Mouse (Mus musculus) layer of hippocampus, adult 9-10 months (tissue): ENCODE data around the gene Whrn.

Experiments used
- DNase-seq: peaks from one replicate; pipeline ENCODE4 v3.0.0; 2022; ENCODE audit warnings: low spot score

Gene Whrn

GRCm38 (mm10) chr4:63493351-63494121, 2.3 kb downstream of the Whrn start:
- DNase-seq: no peak

DNA sequence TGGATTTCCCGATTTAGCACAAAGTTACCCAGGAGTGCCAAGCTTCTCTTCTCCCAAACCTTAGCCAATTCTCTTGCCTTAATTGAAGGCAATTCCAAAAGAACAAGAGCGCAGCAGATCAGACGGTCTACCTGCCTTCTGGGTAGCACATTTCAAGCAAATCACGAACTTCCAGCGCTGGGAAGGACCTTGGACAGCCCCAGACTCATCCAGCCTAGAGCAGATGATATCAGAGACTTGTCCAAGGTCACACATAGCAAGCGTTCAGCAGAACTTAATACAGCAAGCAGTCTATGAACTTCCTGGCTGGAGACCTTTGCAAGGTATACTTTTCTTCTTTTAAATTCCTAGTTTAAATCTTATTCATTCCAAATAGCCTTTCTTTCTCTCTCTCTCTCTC, 4.3 kb downstream of the Whrn start:
- DNase-seq: no peak

GRCm38 (mm10) chr4:63490146-63490545, 5.6 kb downstream of the Whrn start:
- DNase-seq: no peak

DNA sequence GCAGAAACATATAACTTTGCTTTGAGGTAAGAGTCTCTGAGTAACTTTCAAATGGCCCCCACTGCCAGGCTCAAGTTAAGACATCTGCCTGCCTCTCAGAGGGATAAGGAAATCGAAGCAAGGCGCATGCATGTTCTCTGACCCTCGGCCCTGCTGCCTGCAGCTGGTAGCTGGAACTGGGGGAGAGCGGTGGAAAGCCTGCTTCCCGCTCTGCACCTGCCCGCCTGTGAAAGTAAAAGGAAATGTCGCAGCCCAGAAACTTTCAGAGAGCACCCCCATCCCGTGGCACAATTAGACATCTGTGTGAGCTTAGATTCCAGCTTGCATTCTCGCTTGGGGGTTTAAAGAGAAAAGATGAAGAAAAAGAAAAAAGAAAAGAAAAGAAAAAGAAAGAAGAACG, 6.1 kb downstream of the Whrn start:
- no peak for DNase-seq

DNA sequence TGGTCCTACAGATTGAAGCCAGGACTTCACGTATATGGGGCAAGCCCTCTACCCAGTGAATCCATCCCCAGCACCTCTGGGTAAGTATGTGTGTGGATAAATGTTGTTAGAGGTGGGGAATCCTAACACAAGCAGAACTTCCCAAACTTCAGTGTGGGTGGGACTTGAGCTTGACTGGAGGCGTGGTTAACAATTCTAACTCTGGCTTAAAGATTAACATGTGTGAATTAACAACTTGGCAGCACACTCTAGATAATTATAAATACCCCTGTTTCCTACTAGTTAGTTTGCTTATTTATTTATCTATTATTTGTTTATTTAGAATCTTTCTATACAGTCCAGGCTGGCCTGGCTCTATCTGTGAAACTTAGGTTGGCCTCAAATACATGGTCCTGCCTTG, 7.9 kb downstream of the Whrn start:
- no peak for DNase-seq

- DNase-seq: no peak
These were observed 8.5 kb downstream of the Whrn start for GRCm38 (mm10) chr4:63487256-63487655.

GRCm38 (mm10) chr4:63486523-63486922, 9.3 kb downstream of the Whrn start:
- no peak for DNase-seq

GRCm38 (mm10) chr4:63483741-63484140, 12.1 kb downstream of the Whrn start:
- no peak for DNase-seq

- DNase-seq: no peak
These were observed 15.0 kb downstream of the Whrn start for GRCm38 (mm10) chr4:63480845-63481167.

DNA sequence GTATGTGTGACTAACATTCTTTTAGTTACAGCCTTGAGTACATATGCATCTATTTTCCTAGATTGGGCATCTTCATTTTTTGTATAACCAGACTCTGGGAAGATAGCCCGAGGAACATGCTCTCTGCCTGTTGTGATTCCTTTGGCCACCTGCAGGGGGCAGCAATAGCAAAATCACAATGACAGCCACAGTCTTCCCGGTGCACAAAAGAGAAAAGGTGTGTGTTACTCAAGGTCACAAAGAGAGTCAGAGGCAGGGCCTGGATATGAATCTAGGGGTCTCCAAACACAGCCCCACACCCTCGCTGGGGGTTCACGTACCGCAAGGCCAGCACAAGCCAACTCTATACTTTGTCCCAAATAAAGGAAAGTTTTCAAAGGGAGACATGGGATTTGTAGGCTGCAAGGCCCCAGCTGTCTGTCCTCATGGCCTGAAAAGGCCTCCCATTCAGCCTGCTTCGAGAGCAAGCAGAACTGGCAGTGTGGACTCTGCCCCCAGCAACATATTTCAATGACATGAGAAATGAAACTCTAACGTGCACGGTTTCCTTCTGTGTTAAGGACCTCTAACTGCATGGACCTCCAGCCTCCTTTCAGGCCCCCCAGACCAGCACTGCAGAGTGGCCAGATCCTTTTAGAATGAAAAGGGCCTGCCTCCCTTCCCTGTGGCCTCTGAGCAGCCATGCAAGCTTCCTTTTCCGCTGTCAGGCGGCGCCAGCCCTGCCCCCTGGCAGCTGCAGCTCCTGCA, 15.5 kb downstream of the Whrn start:
- DNase-seq: no peak

DNA sequence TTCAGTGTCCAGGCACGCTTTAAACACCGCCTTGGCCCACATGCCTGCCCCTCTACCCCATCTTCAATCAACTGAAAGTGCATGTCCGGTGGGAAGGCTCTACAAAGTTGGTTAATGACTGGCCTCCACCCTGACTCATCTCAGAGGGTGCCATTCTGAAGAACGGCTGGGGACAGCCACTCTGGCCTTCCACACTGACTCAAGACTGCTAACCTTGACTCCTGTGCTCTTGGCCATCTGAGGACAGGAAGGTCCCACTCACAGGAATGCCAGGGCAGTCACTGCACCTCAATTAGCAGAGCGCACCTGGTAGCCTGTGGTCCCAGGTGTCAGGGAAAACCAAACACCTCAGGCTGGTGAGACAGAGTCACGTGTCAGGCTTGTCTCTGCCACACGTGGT, 17.8 kb downstream of the Whrn start:
- no peak for DNase-seq

- DNase-seq: no peak
These were observed 18.9 kb downstream of the Whrn start for GRCm38 (mm10) chr4:63476891-63477290.

DNA sequence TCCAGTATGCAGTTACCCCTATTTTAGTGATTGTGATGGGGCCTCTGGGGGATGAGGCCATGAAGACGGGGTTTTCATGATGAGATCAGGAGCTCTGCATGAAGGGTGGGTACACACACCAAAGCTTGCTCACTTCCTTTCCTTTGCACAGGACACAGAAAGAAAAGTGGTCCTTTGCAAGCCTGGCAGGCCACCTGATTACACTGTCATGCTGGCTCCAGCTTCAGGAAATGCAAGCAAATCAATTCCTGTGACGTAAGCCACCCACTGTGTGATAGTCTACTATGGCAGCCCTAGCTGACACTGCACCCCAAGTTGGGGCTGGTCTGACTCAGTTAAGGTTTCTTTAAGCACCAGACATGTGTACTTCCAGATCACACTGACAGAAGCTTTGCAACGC, 20.6 kb downstream of the Whrn start:
- DNase-seq: no peak

- DNase-seq: no peak
These were observed 21.4 kb downstream of the Whrn start for GRCm38 (mm10) chr4:63474439-63474838.

DNA sequence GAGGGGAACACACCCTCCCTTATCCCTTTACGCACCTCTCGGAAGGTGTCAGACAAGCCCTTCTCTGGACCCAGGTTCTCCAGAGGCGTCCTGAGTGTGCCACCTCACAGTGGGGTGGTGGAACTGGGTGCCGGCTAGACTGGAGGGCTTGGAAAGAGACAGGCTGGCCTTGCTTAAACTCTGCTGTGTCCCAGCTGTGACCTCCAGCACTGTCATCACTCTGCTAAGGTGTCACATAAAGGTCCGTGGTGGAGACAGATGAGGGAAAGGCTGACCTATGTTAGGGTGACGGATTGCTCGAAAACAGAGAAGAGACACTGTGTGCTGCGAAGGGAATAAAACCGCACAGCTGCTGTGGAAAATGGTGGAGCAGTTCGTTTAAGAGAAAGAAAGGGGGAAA, 28.5 kb downstream of the Whrn start:
- no peak for DNase-seq

GRCm38 (mm10) chr4:63466192-63466591, 29.6 kb downstream of the Whrn start:
- no peak for DNase-seq

DNA sequence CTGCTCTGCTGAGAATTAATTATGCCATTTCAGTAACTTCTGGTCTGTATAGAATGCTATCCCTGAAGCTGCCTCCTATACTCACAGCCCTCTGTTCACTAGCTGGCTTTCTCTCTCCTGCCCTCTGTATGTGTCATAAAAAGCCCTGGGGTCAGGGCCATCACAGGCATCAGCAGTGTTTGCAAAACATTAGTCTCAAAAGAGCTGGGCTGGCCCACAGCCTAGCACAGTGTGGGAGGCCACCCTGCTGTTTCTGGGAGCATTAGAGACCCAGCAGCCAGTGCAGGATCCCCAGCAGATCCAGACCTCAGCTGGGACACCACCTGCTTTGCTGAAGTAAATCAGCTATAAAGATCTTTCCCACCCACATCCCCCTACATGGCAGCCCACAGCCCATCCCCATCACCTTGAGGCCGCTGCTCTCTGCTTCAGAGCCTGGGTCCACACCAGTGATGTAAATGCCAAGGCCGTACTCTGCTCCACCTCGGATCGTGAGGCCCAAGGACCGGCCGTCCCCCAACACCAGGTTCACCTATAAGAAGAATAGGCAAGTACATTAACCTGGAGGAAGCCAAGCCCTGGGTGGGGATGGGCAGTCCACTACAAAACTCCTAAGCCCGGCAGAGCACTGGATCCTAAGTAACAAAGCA, 34.8 kb downstream of the Whrn start:
- no peak for DNase-seq

DNA sequence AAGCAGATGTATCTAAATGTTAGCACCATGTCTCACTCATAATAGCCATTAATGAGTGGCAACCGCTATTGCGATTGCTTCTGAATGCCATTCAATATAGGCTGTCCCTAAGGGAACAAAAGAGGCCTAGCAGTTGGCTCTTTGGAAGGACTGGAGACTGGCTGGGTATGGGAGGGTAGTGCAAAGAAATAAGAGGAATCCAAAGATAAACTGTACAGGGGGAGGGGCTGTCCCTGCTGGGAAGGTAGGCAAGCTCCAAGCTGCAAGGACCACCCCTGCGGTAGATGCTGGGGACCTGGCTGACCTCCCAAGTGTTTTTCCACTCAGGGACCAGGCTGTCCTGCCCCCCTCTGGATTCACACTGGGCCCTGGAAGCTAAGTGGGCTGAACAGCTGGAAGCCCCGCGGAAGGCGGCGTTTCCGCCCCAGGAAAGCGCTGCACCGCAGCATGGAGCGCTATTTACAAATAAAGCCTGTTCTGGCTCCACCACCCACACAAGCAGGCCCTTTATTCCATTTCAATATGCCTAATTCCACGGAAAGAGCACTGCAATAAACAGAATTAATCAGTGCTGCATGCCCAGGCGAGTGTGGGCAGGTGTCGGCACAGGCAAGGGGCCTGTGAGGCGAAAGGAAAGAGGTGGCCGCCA, 36.5 kb downstream of the Whrn start:
- DNase-seq: no peak

DNA sequence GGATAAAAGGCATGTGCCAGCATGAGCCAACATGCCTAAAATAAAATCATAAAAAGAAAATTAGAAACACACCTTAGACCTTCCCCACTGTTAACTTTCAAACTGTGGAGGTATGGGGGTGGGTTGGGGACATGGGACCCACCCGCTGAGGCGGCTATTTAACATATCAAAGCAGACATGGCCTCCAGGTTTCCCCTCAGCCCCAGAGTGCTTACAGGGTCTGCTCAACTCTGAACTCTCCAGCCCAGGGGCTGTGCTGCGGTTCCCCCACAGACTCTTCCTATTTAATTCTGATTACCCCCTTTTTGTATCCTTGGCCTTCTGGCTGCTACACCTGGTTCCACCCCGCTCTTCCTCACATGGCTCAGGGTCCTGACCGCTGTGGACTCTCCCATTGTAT, 39.2 kb downstream of the Whrn start:
- DNase-seq: no peak

- no peak for DNase-seq
These were observed 41.8 kb downstream of the Whrn start for GRCm38 (mm10) chr4:63453939-63454513.

GRCm38 (mm10) chr4:63452555-63452954, 43.2 kb downstream of the Whrn start:
- DNase-seq: no peak

DNA sequence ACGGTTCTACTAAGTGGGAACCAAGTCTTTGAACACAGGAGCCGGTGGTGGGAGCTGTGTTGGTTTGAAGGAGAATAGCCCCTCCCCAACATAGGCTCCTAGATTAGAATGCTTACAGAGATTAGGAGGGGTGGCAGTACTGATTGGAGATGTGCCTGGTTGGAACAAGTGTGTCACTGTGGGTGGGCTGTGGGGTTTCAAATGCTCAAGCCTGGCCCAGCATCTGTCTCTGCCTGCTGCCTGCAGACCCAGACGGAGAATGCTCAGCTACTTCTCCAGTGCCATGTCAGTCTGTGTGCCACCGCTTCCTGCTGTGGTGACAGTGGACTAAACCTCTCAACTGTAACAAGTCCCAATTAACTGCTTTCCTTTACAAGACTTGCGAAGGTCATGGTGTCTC, 45.2 kb downstream of the Whrn start:
- DNase-seq: no peak
